8 mouse cellular contexts compared by ENCODE assay signal in genomic region chr7:126377278-126378158, GRCm38 (mm10). TPM values are rescaled to one million over a fixed set of nuclear protein-coding genes. Genes with fewer than 3 reads are reported as not detected.
A peak's percentile ranks its signal among the peaks of the same experiment; 100 is the strongest.
DNase-seq lines count a peak whose midpoint lies in the region; ATAC-seq and TF ChIP-seq lines count a peak whose summit lies in the region.

Spns1 (minus strand) TSS chr7:126377450.

- H3K4me2 ChIP-seq in heart, embryonic 12.5 days, result peak within 1 kb of the TSS; percentile 94
- H3K4me2 ChIP-seq in kidney, postnatal 0 days (ENCODE audit: low read length), result peak within 1 kb of the TSS; percentile 98
- peak within 1 kb of the TSS; percentile 98 for H3K4me2 ChIP-seq in liver, embryonic 11.5 days
- peak within 1 kb of the TSS; percentile 98 for H3K4me2 ChIP-seq in stomach, embryonic 14.5 days (replicated peaks; ENCODE audit: low read depth, low read length)

- peak; percentile 97 for DNase-seq in CD4-positive helper T cell, adult 2 months (ENCODE audit: low read depth, low spot score)
- DNase-seq in brain, embryonic 18.5 days (ENCODE audit: low read depth, low spot score), result peak; percentile 96
- peak; percentile 99 for DNase-seq in kidney, postnatal 0 days (ENCODE audit: low spot score)
- peak; percentile 86 for DNase-seq in liver, embryonic 11.5 days (ENCODE audit: low spot score)
- peak; percentile 97 for DNase-seq in naive thymus-derived CD4-positive, alpha-beta T cell, adult 2 months (ENCODE audit: low read depth)

- peak within 1 kb of the TSS; percentile 90 for H3K4me3 ChIP-seq in heart, embryonic 12.5 days
- peak within 1 kb of the TSS; percentile 88 for H3K4me3 ChIP-seq in kidney, postnatal 0 days (replicated peaks; ENCODE audit: low read depth, low read length)
- H3K4me3 ChIP-seq in liver, embryonic 11.5 days (ENCODE audit: low read depth, low read length), result peak within 1 kb of the TSS; percentile 96
- peak within 1 kb of the TSS; percentile 97 for H3K4me3 ChIP-seq in stomach, embryonic 14.5 days (ENCODE audit: low read depth, low read length)

- ATAC-seq in erythroid progenitor cell, adult 5-6 weeks (replicated peaks; ENCODE audit: low FRiP score, poor library complexity, severe bottlenecking), result peak; percentile 92
- peak; percentile 97 for ATAC-seq in heart, embryonic 12.5 days (ENCODE audit: insufficient number of reproducible peaks, low FRiP score)
- peak; percentile 98 for ATAC-seq in kidney, postnatal 0 days (replicated peaks; ENCODE audit: low FRiP score, low read depth)
- ATAC-seq in liver, embryonic 11.5 days (replicated peaks; ENCODE audit: low FRiP score), result peak; percentile 95
- peak; percentile 98 for ATAC-seq in stomach, embryonic 14.5 days (ENCODE audit: insufficient number of reproducible peaks, insufficient read depth, low FRiP score, low read depth)

- peak within 1 kb of the TSS; percentile 87 for H3K9ac ChIP-seq in heart, embryonic 12.5 days
- peak within 1 kb of the TSS; percentile 93 for H3K9ac ChIP-seq in kidney, postnatal 0 days (ENCODE audit: low read depth, low read length)
- peak within 1 kb of the TSS; percentile 93 for H3K9ac ChIP-seq in liver, embryonic 11.5 days (ENCODE audit: low read depth, low read length)
- peak within 1 kb of the TSS; percentile 87 for H3K9ac ChIP-seq in stomach, embryonic 14.5 days (replicated peaks; ENCODE audit: low read depth, low read length)

- no peaks in the 10 kb centered on the region for H3K9me3 ChIP-seq in heart, embryonic 12.5 days (replicated peaks)
- H3K9me3 ChIP-seq in kidney, postnatal 0 days (replicated peaks; ENCODE audit: low read length), result no peaks in the 10 kb centered on the region
- no peaks in the 10 kb centered on the region for H3K9me3 ChIP-seq in liver, embryonic 11.5 days (ENCODE audit: control insufficient read depth, low read length)
- no peaks in the 10 kb centered on the region for H3K9me3 ChIP-seq in stomach, embryonic 14.5 days (ENCODE audit: control insufficient read depth, low read depth, low read length)

- no peaks in the 10 kb centered on the region for H3K27me3 ChIP-seq in heart, embryonic 12.5 days (replicated peaks)
- no peaks in the 10 kb centered on the region for H3K27me3 ChIP-seq in kidney, postnatal 0 days (ENCODE audit: insufficient read depth, low read length)
- H3K27me3 ChIP-seq in liver, embryonic 11.5 days (replicated peaks; ENCODE audit: control insufficient read depth, insufficient read depth, low read length), result no peaks in the 10 kb centered on the region
- no peaks in the 10 kb centered on the region for H3K27me3 ChIP-seq in stomach, embryonic 14.5 days (ENCODE audit: control insufficient read depth, insufficient read depth, low read length)

- peaks cover 25% of the 10 kb centered on the region for H3K36me3 ChIP-seq in heart, embryonic 12.5 days
- 0 out of 2 replicates have a peak, but pooled peaks cover 5% of the 10 kb centered on the region for H3K36me3 ChIP-seq in kidney, postnatal 0 days (ENCODE audit: insufficient read depth, low read length)
- H3K36me3 ChIP-seq in liver, embryonic 11.5 days (ENCODE audit: control insufficient read depth, insufficient read depth, low read length), result peaks cover 7% of the 10 kb centered on the region; the same call in 1 of the 2 replicates
- H3K36me3 ChIP-seq in stomach, embryonic 14.5 days (ENCODE audit: control insufficient read depth, insufficient read depth, low read length), result peaks cover 6% of the 10 kb centered on the region; the same call in 1 of the 2 replicates

- under 1% methylated on average over 33 of the region's 33 CpGs for WGBS in heart, embryonic 12.5 days
- under 1% methylated on average over 33 of the region's 33 CpGs for WGBS in kidney, postnatal 0 days
- WGBS in liver, embryonic 11.5 days, result under 1% methylated on average over 33 of the region's 33 CpGs
- WGBS in stomach, embryonic 14.5 days, result under 1% methylated on average over 33 of the region's 33 CpGs

- H3K4me1 ChIP-seq in heart, embryonic 12.5 days (replicated peaks), result peaks cover 10% of the 10 kb centered on the region
- H3K4me1 ChIP-seq in kidney, postnatal 0 days (replicated peaks; ENCODE audit: insufficient read depth, low read length), result peaks cover 8% of the 10 kb centered on the region; the same call in 1 of the 2 replicates
- H3K4me1 ChIP-seq in liver, embryonic 11.5 days (replicated peaks; ENCODE audit: control insufficient read depth, insufficient read depth, low read length), result peaks cover 9% of the 10 kb centered on the region
- peaks cover 9% of the 10 kb centered on the region for H3K4me1 ChIP-seq in stomach, embryonic 14.5 days (ENCODE audit: control insufficient read depth, insufficient read depth, low read length)

- H3K27ac ChIP-seq in heart, embryonic 12.5 days (ENCODE audit: poor library complexity, severe bottlenecking), result 0 out of 2 replicates have a peak within 1 kb of the TSS, but pooled peaks have one; percentile 8
- H3K27ac ChIP-seq in kidney, postnatal 0 days, result peak within 1 kb of the TSS; percentile 77
- H3K27ac ChIP-seq in liver, embryonic 11.5 days (ENCODE audit: low read depth, low read length), result peak within 1 kb of the TSS; percentile 48; the same call in 1 of the 2 replicates
- H3K27ac ChIP-seq in stomach, embryonic 14.5 days (ENCODE audit: low read length), result peak within 1 kb of the TSS; percentile 10; the same call in 1 of the 2 replicates

- peak; percentile 86 for TF ChIP-seq CTCF in kidney, postnatal 0 days (IDR thresholded peaks at IDR 0.05; ENCODE audit: low read depth)

RNA-seq across cellular contexts. Expression of gene Spns1, which starts in this region (rescaled TPM):
- 7.6 and 8.0 TPM in 2 replicates for total RNA-seq in erythroid progenitor cell, adult 5-6 weeks (2015; ENCODE audit: low replicate concordance)
- 3.1 and 5.8 TPM in 2 replicates for total RNA-seq in erythroid progenitor cell, adult 5-6 weeks (2017; ENCODE audit: low replicate concordance)
- polyA plus RNA-seq in heart, embryonic 12.5 days (2016; fragmentation: Nextera tagmentation; extraction: Ambion mirVana), result 45.1 TPM in 2 replicates
- polyA plus RNA-seq in kidney, postnatal 0 days (2015; fragmentation: Nextera tagmentation; extraction: Ambion mirVana), result 57.6 and 62.8 TPM in 2 replicates
- polyA plus RNA-seq in liver, embryonic 11.5 days (2014; fragmentation: Nextera tagmentation; extraction: Ambion mirVana), result 43.8 and 43.9 TPM in 2 replicates
- 38.3 and 39.5 TPM in 2 replicates for polyA plus RNA-seq in stomach, embryonic 14.5 days (2014; fragmentation: Nextera tagmentation; extraction: Ambion mirVana)

Comparison
In these comparisons a context has a peak if more than half of its experiments do, and no peak if none do; other contexts are left out.
1. Peak in every context shown above with its lines: DNase-seq, ATAC-seq, H3K4me3 ChIP-seq and H3K27ac ChIP-seq.
2. H3K27ac ChIP-seq: peak in every context shown above with its lines; median percentile 77 in kidney, postnatal 0 days; 48 in liver, embryonic 11.5 days; 10 in stomach, embryonic 14.5 days; 8 in heart, embryonic 12.5 days.